Mouse (Mus musculus) layer of hippocampus, adult 11-12 months (tissue): ENCODE results near the gene Tnnt2.

Experiments
- DNase-seq: peaks from one replicate; pipeline ENCODE4 v3.0.0; 2022; ENCODE audit warnings: low spot score

Tnnt2 gene

DNA sequence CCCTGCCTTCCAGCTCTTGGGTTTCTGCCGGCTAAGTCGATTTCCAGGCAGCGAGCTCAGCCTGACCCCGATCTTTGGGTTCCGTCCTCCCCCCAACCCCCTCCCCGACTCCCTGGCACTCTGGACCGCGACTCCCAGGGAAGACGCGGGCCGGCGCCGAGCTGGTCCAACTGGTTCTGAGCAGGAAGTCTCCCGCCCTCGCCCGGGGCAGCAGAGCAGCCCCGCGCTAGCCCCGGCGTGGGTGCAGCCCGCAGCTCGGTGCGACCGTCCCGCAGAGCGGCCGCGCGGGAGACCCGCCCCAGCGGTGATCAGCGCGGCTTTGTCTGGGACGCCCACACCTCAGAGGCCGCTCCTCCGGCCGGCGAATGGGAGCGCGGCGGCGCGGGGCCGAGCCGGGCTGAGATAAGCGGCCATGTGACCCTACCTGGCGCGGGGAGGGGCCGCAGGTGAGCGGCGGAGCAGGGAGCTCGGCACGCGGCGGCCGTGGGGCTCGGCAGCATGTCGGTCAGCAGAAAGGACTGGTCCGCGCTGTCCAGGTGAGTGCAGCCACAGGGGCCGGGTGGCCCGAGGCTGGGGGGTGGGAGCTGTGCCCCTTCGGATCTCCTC is 17.6 kb upstream of the Tnnt2 start, which contains the start of gene Lad1:
Lad1 (plus strand) TSS at position 118 of the 606 bp plus-strand sequence.
- no peak for DNase-seq

DNA sequence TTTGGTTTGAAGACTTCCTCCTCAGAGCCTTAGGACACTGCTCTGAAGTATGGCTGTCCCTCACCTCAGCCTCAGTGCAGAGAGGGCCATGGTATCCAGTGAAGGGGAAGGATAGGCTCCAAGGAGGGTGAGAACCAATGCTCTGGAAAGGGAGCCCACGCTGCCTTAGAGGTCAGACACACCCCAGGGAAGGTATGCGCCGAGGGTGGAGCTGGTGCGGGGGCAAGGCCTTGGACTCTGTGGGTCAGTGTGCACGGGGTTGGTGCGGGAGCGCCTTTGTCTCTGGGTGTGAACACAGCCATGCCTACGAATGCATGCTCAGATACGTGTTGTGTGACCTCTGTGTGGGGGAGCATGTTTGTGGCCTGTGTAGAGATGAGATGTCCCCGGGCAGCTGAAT is 16.1 kb upstream of the Tnnt2 start:
- DNase-seq, result no peak

DNA sequence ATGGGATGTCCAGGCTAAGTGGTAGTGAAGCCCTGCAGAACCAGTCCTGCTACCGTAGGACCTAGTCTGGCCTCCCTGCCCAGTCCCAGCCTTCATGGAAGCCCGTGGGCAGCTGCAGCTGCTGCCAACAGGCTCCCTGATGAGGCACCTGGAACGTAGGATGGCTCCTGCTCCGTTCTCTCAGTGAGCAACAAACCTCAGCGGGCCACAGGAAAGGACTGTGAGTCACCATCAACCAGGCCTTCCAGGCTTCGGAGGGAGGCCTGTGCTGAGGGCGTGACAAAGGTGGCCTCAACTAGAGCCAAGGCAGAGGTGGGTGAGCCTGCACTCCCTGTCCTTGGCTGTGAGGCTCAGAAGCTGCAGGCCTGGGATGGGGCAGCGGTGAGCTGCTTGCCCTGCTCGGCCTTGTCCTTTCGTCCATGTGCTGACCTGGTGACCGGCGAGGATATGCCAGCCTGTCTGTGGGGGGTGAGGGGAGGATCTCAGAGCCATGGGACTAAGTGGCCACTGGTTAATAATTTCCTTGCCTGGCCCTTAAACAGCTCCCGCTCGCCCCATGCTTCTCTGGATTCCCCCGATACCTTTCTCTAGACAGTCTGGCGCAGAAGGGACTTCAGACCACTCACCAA is 15.3 kb upstream of the Tnnt2 start:
- peak; percentile 15 for DNase-seq

DNA sequence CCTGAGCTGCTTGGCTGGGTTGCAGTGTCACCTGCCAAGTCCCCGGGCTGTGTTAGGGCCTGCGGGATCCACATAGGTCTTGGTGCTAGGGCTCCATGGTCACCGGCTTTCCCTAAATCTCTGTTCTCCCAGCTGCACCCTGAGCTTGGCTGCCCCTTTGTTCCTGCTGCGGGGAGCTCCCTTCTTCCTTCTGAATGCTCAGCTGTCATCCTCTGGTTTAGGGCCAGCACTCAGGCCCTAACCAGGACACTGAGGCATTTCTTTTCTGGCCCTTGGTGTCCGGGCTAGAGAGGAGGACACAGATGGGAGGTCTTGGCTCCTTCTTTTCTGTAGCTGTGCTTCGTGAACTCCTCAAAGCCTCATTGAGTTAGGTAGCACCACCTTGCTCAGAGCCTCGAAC is 14.4 kb upstream of the Tnnt2 start:
- no peak for DNase-seq

DNA sequence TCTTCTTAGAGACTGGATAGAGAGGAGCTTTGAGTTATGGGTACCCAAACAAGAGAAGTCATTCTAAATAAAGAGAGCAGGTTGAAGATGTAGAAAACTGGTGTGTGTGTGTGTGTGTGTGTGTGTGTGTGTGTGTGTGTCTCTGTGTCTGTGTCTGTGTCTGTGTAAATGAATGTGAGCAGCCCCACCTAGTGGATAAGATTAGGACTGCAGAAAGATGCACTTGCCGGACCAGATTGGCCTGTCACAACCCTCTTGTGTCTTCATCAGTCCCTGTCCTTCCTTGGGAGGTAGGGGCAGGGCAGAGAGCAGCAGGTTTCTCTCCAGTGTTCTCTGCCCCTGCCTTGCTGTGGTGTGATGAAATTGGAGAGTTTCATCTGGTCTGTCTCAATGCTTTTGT is 7.2 kb upstream of the Tnnt2 start:
- peak; percentile 66 for DNase-seq

DNA sequence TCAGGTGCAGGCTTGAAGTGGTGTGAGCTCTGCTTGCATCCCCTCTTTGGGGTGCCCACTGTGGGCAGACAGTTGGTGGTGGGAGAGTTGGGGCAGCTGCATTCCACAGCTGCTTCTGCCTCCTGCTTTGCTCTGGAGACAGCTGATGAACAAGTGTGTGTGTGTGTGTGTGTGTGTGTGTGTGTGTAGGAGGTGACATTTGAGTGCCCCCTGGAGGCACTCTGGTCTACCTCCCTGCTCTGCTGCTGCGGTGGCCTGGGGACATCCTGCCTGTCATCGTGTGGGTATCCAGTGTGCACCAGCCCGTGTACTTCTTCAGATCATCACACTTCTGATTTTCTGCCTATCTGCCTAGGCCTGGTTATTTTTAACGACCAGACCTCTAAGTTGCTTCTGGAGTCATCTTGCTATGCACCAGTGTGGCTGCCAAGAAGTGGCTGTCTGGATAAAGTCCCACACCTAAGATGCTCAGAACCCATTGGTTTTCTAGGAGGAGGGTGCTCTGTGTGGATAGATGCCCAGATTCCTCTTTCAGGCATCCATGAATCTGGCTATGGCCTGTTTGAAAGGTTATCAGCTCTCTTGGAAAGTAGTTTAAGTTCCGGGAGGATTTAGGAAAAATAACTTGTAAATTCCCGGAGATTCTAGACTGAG is 1.8 kb upstream of the Tnnt2 start:
- no peak for DNase-seq

DNA sequence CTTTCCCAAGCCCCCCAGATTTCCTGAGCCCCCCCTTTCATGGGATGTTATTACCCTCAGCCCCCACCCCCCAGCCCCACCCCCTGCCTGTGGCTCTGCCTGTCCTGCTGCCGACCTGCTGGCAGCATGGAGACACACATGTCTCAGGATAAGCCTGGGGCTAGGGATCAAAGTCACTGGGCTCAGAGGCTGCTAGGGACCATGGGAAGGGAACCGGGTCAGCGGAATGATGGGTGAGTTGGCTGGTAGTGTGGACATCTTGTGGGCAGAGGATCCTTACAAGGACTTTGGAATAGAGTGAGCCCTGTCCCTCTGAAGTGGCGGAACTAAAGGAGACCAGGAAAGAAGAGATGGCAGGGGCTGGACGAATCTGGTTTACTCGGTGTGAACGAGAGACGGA is 1.2 kb upstream of the Tnnt2 start:
- DNase-seq, result no peak

DNA sequence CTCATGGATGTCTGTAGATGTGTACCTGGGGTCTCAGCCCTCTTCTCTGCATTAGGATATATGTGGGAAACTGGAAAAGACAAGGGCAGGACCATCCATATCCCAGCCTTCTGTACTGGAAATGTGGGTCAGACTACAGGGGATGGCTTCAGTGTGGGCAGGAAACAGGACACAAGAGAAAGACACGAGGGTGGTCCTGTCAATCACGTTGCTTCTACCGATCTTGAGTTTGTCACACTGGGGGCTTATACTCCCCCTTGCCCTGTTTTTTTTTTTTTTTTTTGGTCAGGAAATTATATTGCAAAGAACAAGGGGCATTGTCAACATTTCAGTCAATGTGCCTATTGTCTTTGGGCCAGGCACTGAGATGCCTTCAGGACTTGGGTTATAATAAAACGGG is 2.5 kb downstream of the Tnnt2 start:
- no peak for DNase-seq

DNA sequence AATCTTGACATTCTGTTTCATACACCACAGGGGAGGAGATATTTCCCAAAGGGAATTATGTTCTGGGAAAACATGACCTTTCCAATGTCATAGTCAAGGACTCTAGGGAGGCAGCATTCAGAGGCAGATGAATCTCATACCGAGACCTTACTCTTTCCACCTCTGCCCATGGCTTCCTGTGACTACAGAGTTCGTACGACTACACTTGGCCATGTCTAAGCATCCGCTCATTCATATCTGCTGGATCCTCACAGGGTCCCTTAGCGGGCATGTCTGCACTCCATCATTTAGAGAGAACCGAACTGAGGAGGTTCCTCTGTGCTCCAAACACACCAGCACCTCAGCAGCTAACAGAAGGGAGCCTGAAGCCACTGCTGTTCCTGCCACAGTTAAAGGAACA is 2.9 kb downstream of the Tnnt2 start:
- no peak for DNase-seq

DNA sequence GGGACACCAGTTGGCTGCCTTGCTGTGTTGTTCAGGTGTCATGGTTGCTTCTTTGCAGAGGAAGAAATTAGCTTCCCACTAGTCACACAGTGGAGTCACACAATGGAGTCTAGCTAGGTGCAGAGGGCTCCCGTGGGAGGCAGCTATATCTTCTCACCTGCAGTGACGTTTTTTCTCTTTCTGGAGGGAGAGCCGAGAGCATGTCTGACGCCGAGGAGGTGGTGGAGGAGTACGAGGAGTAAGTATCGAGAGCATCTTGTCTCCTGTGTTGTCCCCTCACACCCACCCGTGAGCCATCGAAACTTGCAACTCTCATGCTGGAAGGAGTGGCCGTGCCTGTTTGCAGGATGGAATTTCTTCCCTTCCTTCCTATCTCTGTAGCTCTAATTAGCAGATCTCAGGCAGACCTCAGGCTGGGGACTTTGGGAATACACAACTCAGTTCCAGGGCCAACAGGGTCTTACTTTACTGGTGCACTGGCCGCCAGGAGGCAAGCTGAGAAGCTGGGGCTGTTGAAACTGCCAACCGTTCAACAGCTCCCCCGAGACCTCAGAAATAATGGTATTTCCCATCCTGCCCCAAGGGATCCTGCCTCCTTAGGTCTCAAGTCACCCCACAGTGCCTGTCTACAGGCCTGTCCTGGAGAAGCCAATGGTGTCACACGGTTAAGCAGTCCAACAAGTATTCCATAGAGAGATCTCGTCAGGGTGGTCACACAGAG is 4.7 kb downstream of the Tnnt2 start:
- DNase-seq, result no peak

DNA sequence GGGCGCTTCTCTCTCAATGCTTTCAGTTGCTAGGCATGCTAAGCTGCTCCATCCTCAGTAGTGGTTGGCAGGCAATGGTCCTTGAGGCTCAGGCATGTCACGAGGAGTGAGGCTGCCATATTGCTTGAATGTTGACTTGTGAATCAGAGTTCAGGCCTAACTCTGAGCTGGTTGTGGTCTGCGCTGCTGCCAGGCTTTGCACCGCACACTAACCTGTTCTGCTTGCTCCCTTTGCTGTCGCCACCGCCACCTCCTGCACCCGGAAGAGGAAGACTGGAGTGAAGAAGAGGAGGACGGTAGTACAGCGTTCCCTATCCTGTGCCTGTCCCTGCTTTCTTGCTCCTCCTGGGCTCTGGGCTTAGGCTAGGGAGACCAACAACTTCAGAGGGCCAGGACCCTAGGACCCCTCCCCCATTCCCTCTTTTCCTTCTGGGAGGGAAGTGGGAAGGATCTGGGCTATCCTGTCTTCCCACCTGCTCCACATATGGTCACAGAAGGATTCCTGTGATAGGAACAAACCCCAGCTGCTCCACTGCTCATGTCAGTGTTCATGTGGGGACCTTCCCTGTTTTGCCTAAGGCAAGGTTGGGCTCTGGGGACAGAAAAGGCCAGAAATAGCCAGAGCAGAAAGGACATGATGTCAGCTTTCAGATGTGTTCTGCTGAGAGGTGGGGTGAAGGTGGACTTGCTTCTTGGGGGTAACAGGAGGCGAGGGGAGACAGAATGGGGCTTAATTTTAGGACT is 7.5 kb downstream of the Tnnt2 start:
- no peak for DNase-seq

DNA sequence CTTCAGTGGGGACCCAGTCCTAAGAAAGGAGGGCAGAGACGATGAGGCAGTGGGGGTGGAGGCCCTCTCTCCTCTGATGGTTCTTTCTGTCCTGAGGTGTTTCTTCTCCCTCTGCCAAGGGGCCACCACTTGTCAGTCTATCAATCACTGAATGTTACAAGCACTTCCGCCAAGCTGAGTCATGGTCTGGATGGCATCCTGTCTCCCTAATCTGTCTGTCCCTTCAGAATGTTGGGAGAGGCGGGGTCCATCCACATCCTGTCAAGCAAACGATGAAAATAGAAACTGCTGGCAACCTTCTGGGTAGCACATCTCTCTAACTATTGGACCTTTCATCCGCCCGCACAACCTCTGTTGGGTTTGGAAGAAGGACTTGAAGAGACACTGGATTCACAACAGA is 8.3 kb downstream of the Tnnt2 start:
- DNase-seq, result no peak

DNA sequence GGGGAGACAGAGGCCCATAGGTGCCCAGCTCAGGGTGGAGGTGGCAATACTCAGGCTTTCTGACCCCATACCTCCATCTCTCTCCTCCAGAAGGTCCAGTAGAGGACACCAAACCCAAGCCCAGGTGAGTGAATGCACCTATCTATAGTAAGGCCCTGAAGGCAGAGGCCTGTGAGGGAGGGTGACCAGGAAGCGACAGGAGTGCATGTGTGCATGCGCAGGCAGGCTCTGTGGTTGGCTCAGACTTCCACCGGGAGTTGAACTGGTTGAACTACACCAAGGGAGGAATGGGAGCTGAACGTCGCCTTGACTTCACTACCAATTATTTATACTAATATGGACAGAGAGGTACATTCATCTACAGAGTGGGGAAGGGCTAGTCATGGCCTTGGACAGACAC is 10.5 kb downstream of the Tnnt2 start:
- no peak for DNase-seq

DNA sequence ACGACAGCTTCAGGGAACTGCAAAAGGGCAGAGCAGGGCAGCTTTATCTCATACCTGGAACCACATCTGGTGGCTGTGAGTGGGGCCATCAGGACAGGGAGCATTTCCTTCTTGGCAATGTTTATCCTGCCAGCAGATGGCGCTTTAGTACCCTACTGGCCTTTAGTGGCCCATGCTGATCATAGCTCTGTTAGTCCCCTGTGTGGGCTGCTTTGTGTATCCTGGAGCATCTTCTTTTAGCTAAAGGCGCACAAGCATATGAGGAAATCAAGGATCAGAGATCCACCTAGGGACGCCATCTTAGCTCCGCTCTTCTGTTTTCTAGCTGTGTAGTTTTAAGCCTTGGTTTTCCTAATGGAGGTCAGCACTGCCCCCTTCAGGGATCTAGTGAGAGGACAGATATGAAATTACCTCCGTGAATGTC is 11.0 kb downstream of the Tnnt2 start:
- DNase-seq, result peak; percentile 46

DNA sequence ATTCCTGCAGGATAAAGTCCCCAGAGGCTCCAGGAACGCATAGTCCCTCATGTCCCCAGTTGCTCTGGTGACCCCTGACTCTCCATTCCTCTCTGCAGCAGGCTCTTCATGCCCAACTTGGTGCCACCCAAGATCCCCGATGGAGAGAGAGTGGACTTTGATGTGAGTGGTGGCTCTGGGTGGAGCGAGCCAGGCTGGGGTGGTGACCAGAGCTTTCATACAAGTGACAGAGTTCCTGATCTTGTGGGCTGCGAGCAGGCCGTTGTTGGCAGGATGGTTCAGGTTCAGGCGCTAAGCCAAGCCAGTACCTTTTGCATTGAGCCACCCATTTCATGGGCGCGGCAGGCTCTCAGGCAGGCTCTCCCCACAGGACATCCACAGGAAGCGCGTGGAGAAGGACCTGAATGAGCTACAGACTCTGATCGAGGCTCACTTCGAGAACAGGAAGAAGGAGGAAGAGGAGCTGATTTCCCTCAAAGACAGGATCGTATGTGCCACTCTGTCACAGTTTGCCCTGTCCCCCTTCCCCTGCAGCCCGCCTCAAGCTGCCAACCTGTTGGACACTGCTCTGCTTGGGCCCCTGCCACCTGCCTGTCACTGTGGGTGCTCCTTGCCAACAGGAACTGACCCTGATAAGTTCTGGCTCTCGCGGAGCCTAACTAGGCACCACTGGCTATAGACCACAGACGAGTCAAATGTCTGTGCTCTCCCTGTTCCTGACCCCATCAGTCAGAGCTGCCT is 11.6 kb downstream of the Tnnt2 start:
- no peak for DNase-seq

DNA sequence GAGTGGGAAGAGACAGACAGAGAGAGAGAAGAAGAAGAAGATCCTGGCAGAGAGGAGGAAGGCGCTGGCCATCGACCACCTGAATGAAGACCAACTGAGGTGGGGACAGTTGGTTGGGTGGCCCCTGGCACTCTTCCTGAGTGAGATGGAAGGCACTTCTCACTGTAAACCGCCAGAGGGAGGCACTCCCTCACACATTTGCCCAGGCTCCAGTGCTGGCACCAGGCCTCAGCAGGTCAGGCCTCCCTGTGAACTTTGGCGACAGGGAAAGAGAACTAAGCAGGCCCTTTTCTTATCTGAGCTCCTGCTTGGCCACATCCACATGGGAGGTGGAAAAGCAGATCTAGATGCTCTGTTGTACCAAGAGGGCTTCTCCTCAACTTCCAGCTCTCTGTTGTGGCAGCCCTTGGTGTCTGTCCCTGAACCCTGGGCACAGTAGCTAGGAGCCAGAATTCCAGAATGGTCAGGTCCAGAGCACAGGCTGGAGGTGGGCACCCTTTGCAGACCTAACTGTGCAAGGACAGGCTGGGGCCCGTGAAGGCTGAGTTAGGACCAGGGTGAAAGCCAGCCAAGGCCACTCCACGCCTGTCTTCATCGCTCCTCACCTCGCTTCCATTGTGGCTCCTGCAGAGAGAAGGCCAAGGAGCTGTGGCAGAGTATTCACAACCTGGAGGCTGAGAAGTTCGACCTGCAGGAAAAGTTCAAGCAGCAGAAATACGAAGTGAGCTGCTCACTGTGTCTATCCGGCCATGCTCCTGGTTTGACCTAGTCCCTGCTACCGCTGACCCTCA is 14.8 kb downstream of the Tnnt2 start:
- peak; percentile 54 for DNase-seq

DNA sequence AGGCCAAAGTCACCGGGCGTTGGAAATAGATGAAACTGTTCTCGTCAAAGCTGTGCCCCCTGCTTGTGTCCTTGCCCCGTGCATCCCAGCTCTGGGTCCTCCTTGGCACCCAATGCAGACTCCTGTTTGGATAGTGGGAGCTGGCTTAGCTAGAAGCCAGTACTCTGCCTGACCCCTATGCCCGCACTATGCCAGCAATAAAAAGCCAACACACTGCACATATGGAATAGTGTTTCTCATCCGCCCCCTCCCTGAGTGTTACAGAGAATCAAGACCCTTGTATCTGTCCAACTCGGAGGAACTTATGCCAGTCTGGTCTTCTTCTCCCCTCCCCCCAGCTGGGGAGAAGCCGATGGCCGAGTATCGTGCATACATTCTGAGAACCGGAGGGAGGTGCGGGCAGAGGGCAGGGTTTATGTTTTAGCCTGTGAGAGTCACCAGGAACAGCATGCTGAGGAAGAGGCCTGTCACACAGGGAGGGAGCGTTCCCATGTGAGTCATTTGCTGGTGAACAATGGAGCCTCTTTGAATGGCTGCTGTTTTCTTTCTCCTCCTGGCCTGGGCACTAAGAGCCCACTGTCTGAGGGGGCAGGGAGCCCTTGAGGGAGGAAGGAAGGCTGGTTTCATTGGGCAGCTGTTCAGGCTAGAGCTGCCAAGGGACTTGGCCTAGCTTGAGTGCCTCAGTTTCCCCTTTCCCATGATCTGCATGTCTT is 16.0 kb downstream of the Tnnt2 start:
- peak; percentile 51 for DNase-seq

DNA sequence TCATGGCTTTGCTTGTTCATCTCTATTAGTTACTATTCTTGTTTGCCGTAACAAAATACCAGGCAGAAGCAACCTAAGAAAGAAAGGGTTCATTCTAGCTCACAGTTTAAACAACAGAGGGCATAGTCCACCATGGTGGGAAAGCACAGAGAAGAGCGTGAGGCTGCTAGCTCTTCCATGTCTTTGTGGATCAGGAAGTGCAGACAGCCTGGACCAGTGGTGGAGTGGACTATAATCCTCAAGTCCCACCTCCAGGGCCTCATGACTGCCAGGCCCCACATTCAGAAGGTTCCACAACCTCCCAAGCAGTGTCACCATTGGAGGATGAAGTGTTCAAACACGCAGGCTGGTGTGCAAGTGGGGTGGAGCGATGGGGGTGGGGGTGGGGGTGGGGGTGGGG is 17.0 kb downstream of the Tnnt2 start:
- DNase-seq, result no peak

DNA sequence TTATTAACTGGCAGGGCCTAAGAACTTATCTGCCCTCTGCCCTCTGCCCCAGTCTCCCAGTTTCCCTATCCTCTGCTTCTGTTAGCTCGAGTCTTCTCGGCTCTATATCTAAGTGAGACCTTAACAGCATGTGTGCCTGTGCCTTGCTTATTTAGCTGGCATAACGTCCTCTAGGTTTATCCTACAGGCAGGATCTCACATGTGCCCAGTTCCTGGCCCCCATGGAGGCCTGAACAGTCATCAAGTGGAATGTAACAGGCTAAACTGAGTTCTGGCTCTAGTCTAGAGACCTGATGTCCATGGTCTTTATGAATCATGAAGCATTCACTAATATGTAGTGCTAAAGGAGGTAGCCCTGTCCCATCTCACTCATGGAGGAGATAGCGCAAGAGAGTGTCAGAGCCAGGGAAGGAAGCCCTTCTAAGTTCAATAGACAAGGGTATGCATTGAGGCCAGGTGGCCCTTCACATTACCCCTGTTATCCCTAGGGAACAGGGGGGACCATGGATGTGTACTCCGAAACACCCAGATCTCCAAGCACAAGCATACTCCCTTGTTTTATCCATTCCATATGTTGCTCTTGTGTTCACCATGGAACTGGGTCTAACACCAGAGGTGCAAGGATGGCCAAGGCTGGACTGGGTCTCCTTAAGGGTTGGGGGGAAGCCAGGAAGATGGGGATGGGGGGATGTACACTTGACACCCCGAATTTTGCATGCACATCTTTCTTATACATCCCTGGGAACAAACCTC is 18.6 kb downstream of the Tnnt2 start:
- DNase-seq, result no peak
